Mouse (Mus musculus) bone marrow macrophage, adult 2 months (primary cell): ENCODE data around the gene Zfp871.

Experiments
- CTCF ChIP-seq: IDR thresholded peaks from 2 replicates; pipeline ENCODE4 v1.5.1; 2012; ENCODE audit warnings: low read depth, mild to moderate bottlenecking, low read length, moderate library complexity
- POLR2A ChIP-seq: IDR thresholded peaks from 2 replicates; pipeline ENCODE4 v1.6.1; 2012; ENCODE audit warnings: mild to moderate bottlenecking, low read depth, low read length, borderline replicate concordance

- TF ChIP-seq CTCF (no peak), POLR2A (no peak)
Observed at GRCm38 (mm10) chr17:32830418-32830782, 42.3 kb upstream of the Zfp871 start.
